Mouse (Mus musculus) limb, embryonic 15.5 days (tissue): ENCODE results near the gene Bspry. TPM values are rescaled to one million over a fixed set of nuclear protein-coding genes. Genes with fewer than 3 reads are reported as not detected.

Experiments
- ATAC-seq: fragments of 200-750 bp; cut with Nextera tagmentation; 2 replicates; pipeline ENCODE4 v1.8.0; 2017; ENCODE audit warnings: low read depth, moderate TSS enrichment; ENCODE audit not compliant: insufficient number of reproducible peaks, low FRiP score, low TSS enrichment
- H3K27ac ChIP-seq: fragments of 300-500 bp; sonication (generic); 2 replicates; pipeline ENCODE4 v1.5.1; 2015; ENCODE audit warnings: moderate library complexity, mild to moderate bottlenecking, inconsistent platforms
- H3K27me3 ChIP-seq: fragments of 300-500 bp; sonication (generic); 2 replicates; pipeline ENCODE4 v1.6.1; 2015; ENCODE audit warnings: inconsistent platforms
- H3K36me3 ChIP-seq: fragments of 300-500 bp; sonication (generic); 2 replicates; pipeline ENCODE4 v1.6.1; 2015; ENCODE audit warnings: inconsistent platforms
- H3K4me1 ChIP-seq: fragments of 300-500 bp; sonication (generic); 2 replicates; pipeline ENCODE4 v1.6.1; 2015; ENCODE audit warnings: inconsistent platforms
- H3K4me2 ChIP-seq: fragments of 300-500 bp; sonication (generic); 2 replicates; pipeline ENCODE4 v1.6.1; 2015; ENCODE audit warnings: mild to moderate bottlenecking, inconsistent platforms
- H3K4me3 ChIP-seq: fragments of 300-500 bp; sonication (generic); 2 replicates; pipeline ENCODE4 v1.5.1; 2015; ENCODE audit warnings: mild to moderate bottlenecking, inconsistent platforms
- H3K9ac ChIP-seq: fragments of 300-500 bp; sonication (generic); 2 replicates; pipeline ENCODE4 v1.6.1; 2015; ENCODE audit warnings: inconsistent platforms
- H3K9me3 ChIP-seq: fragments of 300-500 bp; sonication (generic); 2 replicates; pipeline ENCODE4 v1.6.1; 2016; ENCODE audit warnings: inconsistent platforms
- WGBS: fragments of 180-500 bp; shearing (Covaris S2); methylation state at CpG from one replicate; pipeline ENCODE4 v1.1.7; 2015; 5-methylcytosine and 5-hydroxymethylcytosine counted together
- polyA plus RNA-seq: library from polyadenylated mRNA; unstranded; fragments of >200 nt; fragmentation: Nextera tagmentation; extraction: Ambion mirVana; gene quantifications from 2 replicates; pipeline ENCODE4 v1.2.1, GENCODE M21; 2015

The Bspry gene
- 15.3 and 19.4 TPM in 2 replicates for polyA plus RNA-seq

- peaks cover 13% of the 10 kb centered on the region for H3K4me1 ChIP-seq
- no peaks in the 10 kb centered on the region for H3K36me3 ChIP-seq
- 0 out of 2 replicates have a peak within 1 kb of the TSS, but pooled peaks have one; percentile 27 for H3K27ac ChIP-seq
- peak; percentile 48 for ATAC-seq
- no peaks in the 10 kb centered on the region for H3K9me3 ChIP-seq
- peak within 1 kb of the TSS; percentile 88 for H3K4me2 ChIP-seq
- peaks cover 5% of the 10 kb centered on the region; the same call in 1 of the 2 replicates for H3K27me3 ChIP-seq
- H3K4me3 ChIP-seq: peak within 1 kb of the TSS; percentile 49
- 3% methylated on average over 70 of the region's 71 CpGs for WGBS
- H3K9ac ChIP-seq: no peak within 1 kb of the TSS
Observed at GRCm38 (mm10) chr4:62479937-62480708, at the start of gene Bspry. Gene Bspry (plus strand): TSS chr4:62480053.

GRCm38 (mm10) chr4:62430678-62431077 is 49.2 kb upstream of the Bspry start:
- H3K27me3 ChIP-seq: no peaks in the 10 kb centered on the region
- H3K4me2 ChIP-seq: no peak overlapping the region
- no peak overlapping the region for H3K4me3 ChIP-seq
- ATAC-seq: no peak
- peaks cover 8% of the 10 kb centered on the region for H3K36me3 ChIP-seq
- no peak overlapping the region for H3K9ac ChIP-seq
- no peaks in the 10 kb centered on the region for H3K9me3 ChIP-seq
- H3K27ac ChIP-seq: no peak overlapping the region
- H3K4me1 ChIP-seq: no peaks in the 10 kb centered on the region; the same call in 1 of the 2 replicates

- no peak for ATAC-seq
- Histone ChIP-seq H3K4me3 (no peak overlapping the region), H3K4me2 (no peak overlapping the region), H3K9ac (no peak overlapping the region), H3K4me1 (no peaks in the 10 kb centered on the region; the same call in 1 of the 2 replicates), H3K36me3 (0 out of 2 replicates have a peak, but pooled peaks cover under 1% of the 10 kb centered on the region), H3K27me3 (no peaks in the 10 kb centered on the region), H3K9me3 (no peaks in the 10 kb centered on the region), H3K27ac (no peak overlapping the region)
- WGBS: 80% methylated on average over 4 of the region's 4 CpGs
Observed at GRCm38 (mm10) chr4:62431522-62431921, 48.3 kb upstream of the Bspry start.

GRCm38 (mm10) chr4:62433939-62434870 is 45.6 kb upstream of the Bspry start:
- H3K27me3 ChIP-seq: no peaks in the 10 kb centered on the region
- WGBS: 65% methylated on average over 7 of the region's 7 CpGs
- ATAC-seq: no peak

GRCm38 (mm10) chr4:62435081-62435480 is 44.8 kb upstream of the Bspry start, which contains the start of gene Rnf183:
Gene Rnf183 (minus strand): TSS chr4:62435252.
- 77% methylated on average over 6 of the region's 6 CpGs for WGBS

More at GRCm38 (mm10) chr4:62433939-62434870, 45.6 kb upstream of the Bspry start:
- Histone ChIP-seq H3K9ac (no peak overlapping the region), H3K9me3 (no peaks in the 10 kb centered on the region), H3K4me2 (no peak overlapping the region), H3K4me1 (no peaks in the 10 kb centered on the region), H3K36me3 (no peaks in the 10 kb centered on the region), H3K4me3 (no peak overlapping the region), H3K27ac (no peak overlapping the region)

GRCm38 (mm10) chr4:62437256-62437778 is 42.5 kb upstream of the Bspry start:
- no peak for ATAC-seq
- no peaks in the 10 kb centered on the region for H3K9me3 ChIP-seq
- H3K36me3 ChIP-seq: no peaks in the 10 kb centered on the region
- no peak overlapping the region for H3K27ac ChIP-seq
- no peaks in the 10 kb centered on the region for H3K27me3 ChIP-seq
- H3K4me1 ChIP-seq: no peaks in the 10 kb centered on the region
- H3K4me2 ChIP-seq: no peak overlapping the region
- no peak overlapping the region for H3K4me3 ChIP-seq
- H3K9ac ChIP-seq: no peak overlapping the region
- WGBS: 87% methylated on average over 3 of the region's 3 CpGs

More at GRCm38 (mm10) chr4:62435081-62435480, 44.8 kb upstream of the Bspry start, which contains the start of gene Rnf183:
- H3K36me3 ChIP-seq: no peaks in the 10 kb centered on the region
- no peaks in the 10 kb centered on the region for H3K27me3 ChIP-seq
- H3K27ac ChIP-seq: no peak within 1 kb of the TSS
- no peaks in the 10 kb centered on the region for H3K9me3 ChIP-seq
- no peak for ATAC-seq
- H3K9ac ChIP-seq: no peak within 1 kb of the TSS
- H3K4me2 ChIP-seq: no peak within 1 kb of the TSS
- H3K4me1 ChIP-seq: no peaks in the 10 kb centered on the region
- H3K4me3 ChIP-seq: no peak within 1 kb of the TSS

GRCm38 (mm10) chr4:62437871-62438270 is 42.0 kb upstream of the Bspry start:
- Histone ChIP-seq H3K4me1 (no peaks in the 10 kb centered on the region), H3K4me2 (no peak overlapping the region), H3K9ac (no peak overlapping the region), H3K4me3 (no peak overlapping the region), H3K36me3 (no peaks in the 10 kb centered on the region), H3K27ac (no peak overlapping the region), H3K27me3 (no peaks in the 10 kb centered on the region), H3K9me3 (no peaks in the 10 kb centered on the region)
- 79% methylated on average over 7 of the region's 7 CpGs for WGBS
- no peak for ATAC-seq

- Histone ChIP-seq H3K27ac (no peak overlapping the region), H3K4me1 (no peaks in the 10 kb centered on the region), H3K36me3 (no peaks in the 10 kb centered on the region), H3K4me2 (no peak overlapping the region), H3K9ac (no peak overlapping the region), H3K4me3 (no peak overlapping the region), H3K27me3 (no peaks in the 10 kb centered on the region), H3K9me3 (no peaks in the 10 kb centered on the region)
- 69% methylated on average over 4 of the region's 4 CpGs for WGBS
- no peak for ATAC-seq
Observed at GRCm38 (mm10) chr4:62439793-62440192, 40.1 kb upstream of the Bspry start.

- no peak overlapping the region for H3K4me2 ChIP-seq
- no peak for ATAC-seq
Observed at GRCm38 (mm10) chr4:62440544-62440943, 39.3 kb upstream of the Bspry start.

GRCm38 (mm10) chr4:62440986-62441385 is 38.9 kb upstream of the Bspry start:
- no peak overlapping the region for H3K9ac ChIP-seq
- no peak overlapping the region for H3K4me2 ChIP-seq
- no peak overlapping the region for H3K27ac ChIP-seq
- no peaks in the 10 kb centered on the region for H3K27me3 ChIP-seq
- H3K9me3 ChIP-seq: no peaks in the 10 kb centered on the region
- WGBS: 49% methylated on average over 4 of the region's 4 CpGs
- H3K4me3 ChIP-seq: no peak overlapping the region
- no peak for ATAC-seq
- H3K36me3 ChIP-seq: no peaks in the 10 kb centered on the region
- no peaks in the 10 kb centered on the region for H3K4me1 ChIP-seq

More at GRCm38 (mm10) chr4:62440544-62440943, 39.3 kb upstream of the Bspry start:
- no peaks in the 10 kb centered on the region for H3K36me3 ChIP-seq
- H3K9ac ChIP-seq: no peak overlapping the region
- H3K9me3 ChIP-seq: no peaks in the 10 kb centered on the region
- no peaks in the 10 kb centered on the region for H3K27me3 ChIP-seq
- no peak overlapping the region for H3K27ac ChIP-seq
- WGBS: 75% methylated on average over 4 of the region's 4 CpGs
- no peak overlapping the region for H3K4me3 ChIP-seq
- H3K4me1 ChIP-seq: no peaks in the 10 kb centered on the region

GRCm38 (mm10) chr4:62454995-62455394 is 24.9 kb upstream of the Bspry start:
- no peak overlapping the region for H3K27ac ChIP-seq
- no peak overlapping the region for H3K4me2 ChIP-seq
- ATAC-seq: no peak
- no peaks in the 10 kb centered on the region for H3K9me3 ChIP-seq
- H3K4me1 ChIP-seq: 0 out of 2 replicates have a peak, but pooled peaks cover 5% of the 10 kb centered on the region
- no peak overlapping the region for H3K9ac ChIP-seq
- H3K27me3 ChIP-seq: no peaks in the 10 kb centered on the region
- 49% methylated on average over 5 of the region's 5 CpGs for WGBS
- H3K36me3 ChIP-seq: no peaks in the 10 kb centered on the region
- no peak overlapping the region for H3K4me3 ChIP-seq
